ENCODE assay signal across 19 mouse cellular contexts in genomic region chr6:87103314-87103713, GRCm38 (mm10). TPM values are rescaled to one million over a fixed set of nuclear protein-coding genes. Genes with fewer than 3 reads are reported as not detected.
A peak's percentile ranks its signal among the peaks of the same experiment; 100 is the strongest.
DNase-seq lines count a peak whose midpoint lies in the region; ATAC-seq lines count a peak whose summit lies in the region.
"Had no signal": no experiment of that assay in that cellular context is flagged by ENCODE, and none has a peak within 500 bp of the region (broad histone marks: within the 10 kb centered on the region; RNA-seq: fewer than 3 reads in every experiment).

No protein-coding gene starts in this region.

- H3K27me3 ChIP-seq in embryonic facial prominence, embryonic 15.5 days, result no peaks in the 10 kb centered on the region
- H3K27me3 ChIP-seq in limb, embryonic 11.5 days (ENCODE audit: control insufficient read depth, insufficient read depth, low read length), result no peaks in the 10 kb centered on the region
- no peaks in the 10 kb centered on the region for H3K27me3 ChIP-seq in limb, embryonic 15.5 days
- H3K27me3 ChIP-seq: embryonic facial prominence, embryonic 13.5 days; forebrain, embryonic 15.5 days; heart, embryonic 13.5 days; hindbrain, embryonic 15.5 days had no signal

- H3K4me3 ChIP-seq in embryonic facial prominence, embryonic 15.5 days (replicated peaks), result no peak overlapping the region
- no peak overlapping the region for H3K4me3 ChIP-seq in limb, embryonic 11.5 days (ENCODE audit: low read depth, low read length)
- H3K4me3 ChIP-seq in limb, embryonic 15.5 days, result no peak overlapping the region
- H3K4me3 ChIP-seq: embryonic facial prominence, embryonic 13.5 days; erythroblast, embryonic 14.5 days; forebrain, embryonic 15.5 days; heart, embryonic 13.5 days; hindbrain, embryonic 15.5 days had no signal

- peak; percentile 81 for DNase-seq in heart, adult 11 months
- no peak for DNase-seq in heart, postnatal 36 days
- DNase-seq in limb, embryonic 11.5 days (ENCODE audit: low spot score), result no peak
- no peak for DNase-seq in adrenal gland, postnatal 25 days
- no peak for DNase-seq in kidney, adult 9 months
- DNase-seq: cerebellum, adult 11-12 months; cerebellum, adult 9-10 months; cerebellum, postnatal 25 days had no signal

- H3K4me1 ChIP-seq in embryonic facial prominence, embryonic 15.5 days, result peaks cover 46% of the 10 kb centered on the region
- peaks cover 14% of the 10 kb centered on the region for H3K4me1 ChIP-seq in limb, embryonic 11.5 days (ENCODE audit: control insufficient read depth, insufficient read depth, low read length)
- peaks cover 48% of the 10 kb centered on the region for H3K4me1 ChIP-seq in limb, embryonic 15.5 days

- WGBS in embryonic facial prominence, embryonic 15.5 days, result 79% methylated on average over 1 of the region's 1 CpGs
- 57% methylated on average over 1 of the region's 1 CpGs for WGBS in limb, embryonic 11.5 days
- WGBS in limb, embryonic 15.5 days, result 52% methylated on average over 1 of the region's 1 CpGs

- no peak overlapping the region for H3K4me2 ChIP-seq in embryonic facial prominence, embryonic 15.5 days (replicated peaks)
- H3K4me2 ChIP-seq in limb, embryonic 11.5 days (ENCODE audit: low read depth, severe bottlenecking), result no peak overlapping the region
- H3K4me2 ChIP-seq in limb, embryonic 15.5 days, result no peak overlapping the region
- H3K4me2 ChIP-seq: embryonic facial prominence, embryonic 13.5 days; forebrain, embryonic 15.5 days; heart, embryonic 13.5 days; hindbrain, embryonic 15.5 days had no signal

- H3K27ac ChIP-seq in embryonic facial prominence, embryonic 15.5 days (replicated peaks), result peak overlapping the region; percentile 75; the same call in 1 of the 2 replicates
- no peak overlapping the region for H3K27ac ChIP-seq in limb, embryonic 11.5 days (replicated peaks; ENCODE audit: low read depth, low read length)
- H3K27ac ChIP-seq in limb, embryonic 15.5 days, result peak overlapping the region; percentile 90; the same call in 1 of the 2 replicates
- H3K27ac ChIP-seq: embryonic facial prominence, embryonic 13.5 days; forebrain, embryonic 15.5 days; heart, embryonic 13.5 days; hindbrain, embryonic 15.5 days had no signal

- no peaks in the 10 kb centered on the region for H3K36me3 ChIP-seq in embryonic facial prominence, embryonic 15.5 days
- no peaks in the 10 kb centered on the region for H3K36me3 ChIP-seq in limb, embryonic 11.5 days (ENCODE audit: control insufficient read depth, insufficient read depth, low read length)
- no peaks in the 10 kb centered on the region for H3K36me3 ChIP-seq in limb, embryonic 15.5 days
- H3K36me3 ChIP-seq: embryonic facial prominence, embryonic 13.5 days; forebrain, embryonic 15.5 days; heart, embryonic 13.5 days; hindbrain, embryonic 15.5 days had no signal

- no peak overlapping the region for H3K9ac ChIP-seq in embryonic facial prominence, embryonic 15.5 days
- no peak overlapping the region for H3K9ac ChIP-seq in limb, embryonic 11.5 days (ENCODE audit: low read length)
- no peak overlapping the region for H3K9ac ChIP-seq in limb, embryonic 15.5 days
- H3K9ac ChIP-seq: embryonic facial prominence, embryonic 13.5 days; forebrain, embryonic 15.5 days; heart, embryonic 13.5 days; hindbrain, embryonic 15.5 days had no signal

- intact Hi-C loops in heart, postnatal 36 days (cut with DNase I), result loop anchor here (5.0 to 10.0 kb wide), 2 partner anchors 111 to 134 kb away; no protein-coding TSS in a partner anchor

- no peak for ATAC-seq in embryonic facial prominence, embryonic 15.5 days (ENCODE audit: insufficient number of reproducible peaks, low FRiP score, low TSS enrichment, low read depth)
- ATAC-seq in limb, embryonic 11.5 days (ENCODE audit: insufficient number of reproducible peaks, low FRiP score, low TSS enrichment, low read depth), result peak; percentile 56; the same call in 1 of the 2 replicates
- ATAC-seq in limb, embryonic 15.5 days (ENCODE audit: insufficient number of reproducible peaks, low FRiP score, low TSS enrichment, low read depth), result no peak
- ATAC-seq: forebrain, embryonic 15.5 days; inflammation-experienced regulatory T-cells, adult 6 months had no signal

- H3K9me3 ChIP-seq in embryonic facial prominence, embryonic 15.5 days (replicated peaks), result no peaks in the 10 kb centered on the region
- no peaks in the 10 kb centered on the region for H3K9me3 ChIP-seq in limb, embryonic 11.5 days (ENCODE audit: control insufficient read depth, low read length)
- no peaks in the 10 kb centered on the region for H3K9me3 ChIP-seq in limb, embryonic 15.5 days
- H3K9me3 ChIP-seq: embryonic facial prominence, embryonic 13.5 days; forebrain, embryonic 15.5 days; heart, embryonic 13.5 days; hindbrain, embryonic 15.5 days had no signal

RNA-seq across cellular contexts. Expression of gene D6Ertd527e, which starts 1.2 kb away (rescaled TPM):
- not detected for total RNA-seq in heart, postnatal 36 days (2021)
- 0.28 and 0.75 TPM in 2 replicates for polyA plus RNA-seq in embryonic facial prominence, embryonic 15.5 days (2015; fragmentation: Nextera tagmentation; extraction: Ambion mirVana)
- polyA plus RNA-seq in limb, embryonic 11.5 days (2014; fragmentation: Nextera tagmentation; extraction: Ambion mirVana), result 0.35 and 0.53 TPM in 2 replicates
- 0.44 and 0.97 TPM in 2 replicates for polyA plus RNA-seq in limb, embryonic 15.5 days (2015; fragmentation: Nextera tagmentation; extraction: Ambion mirVana)
- 0.15 TPM in 1 of 2 replicates, not detected in the other for total RNA-seq in adrenal gland, postnatal 25 days (2021)
- total RNA-seq: hematopoietic stem cell, adult 5-6 weeks; MEL had no signal
- polyA plus RNA-seq: C2C12; erythroblast, embryonic 14.5 days; forebrain, embryonic 15.5 days had no signal
